Mouse (Mus musculus) stomach, embryonic 14.5 days (tissue): ENCODE data around the gene Gm44503. TPM values are rescaled to one million over a fixed set of nuclear protein-coding genes. Genes with fewer than 3 reads are reported as not detected.

Experiments used
- ATAC-seq: fragments of 200-750 bp; cut with Nextera tagmentation; 2 replicates; pipeline ENCODE4 v1.8.0; 2017; ENCODE audit warnings: low read depth, moderate TSS enrichment; ENCODE audit not compliant: insufficient number of reproducible peaks, insufficient read depth, low FRiP score
- H3K27ac ChIP-seq: fragments of 300-500 bp; sonication (generic); 2 replicates; pipeline ENCODE4 v1.5.1; 2014; ENCODE audit warnings: mild to moderate bottlenecking, low read length, moderate library complexity, mixed read lengths
- H3K27me3 ChIP-seq: fragments of 300-500 bp; sonication (generic); 2 replicates; pipeline ENCODE4 v1.6.1; 2014; ENCODE audit warnings: low read length, control low read depth, mixed read lengths; ENCODE audit not compliant: control insufficient read depth, insufficient read depth
- H3K36me3 ChIP-seq: fragments of 300-500 bp; sonication (generic); 2 replicates; pipeline ENCODE4 v1.6.1; 2014; ENCODE audit warnings: mild to moderate bottlenecking, control low read depth, low read length, moderate library complexity, mixed read lengths; ENCODE audit not compliant: control insufficient read depth, insufficient read depth
- H3K4me1 ChIP-seq: fragments of 300-500 bp; sonication (generic); 2 replicates; pipeline ENCODE4 v1.6.1; 2014; ENCODE audit warnings: low read length, control low read depth, mixed read lengths; ENCODE audit not compliant: control insufficient read depth, insufficient read depth
- H3K4me2 ChIP-seq: fragments of 300-500 bp; sonication (generic); replicated peaks from 2 replicates; pipeline ENCODE4 v1.6.1; 2014; ENCODE audit warnings: low read depth, low read length, control low read depth
- H3K4me3 ChIP-seq: fragments of 300-500 bp; sonication (generic); 2 replicates; pipeline ENCODE4 v1.5.1; 2014; ENCODE audit warnings: low read depth, low read length, control low read depth
- H3K9ac ChIP-seq: fragments of 300-500 bp; sonication (generic); replicated peaks from 2 replicates; pipeline ENCODE4 v1.6.1; 2014; ENCODE audit warnings: low read depth, mild to moderate bottlenecking, control low read depth, low read length, moderate library complexity, mixed read lengths
- H3K9me3 ChIP-seq: fragments of 300-500 bp; sonication (generic); 2 replicates; pipeline ENCODE4 v1.6.1; 2016; ENCODE audit warnings: low read depth, low read length, control low read depth; ENCODE audit not compliant: control insufficient read depth
- whole genome bisulfite sequencing: fragments of 180-500 bp; shearing (Covaris S2); extraction: QIAGEN DNeasy Blood & Tissue Kit; methylation state at CpG from one replicate; pipeline ENCODE4 v1.1.7; 2014; 5-methylcytosine and 5-hydroxymethylcytosine counted together
- polyA plus RNA-seq: library from polyadenylated mRNA; unstranded; fragments of >200 nt; fragmentation: Nextera tagmentation; extraction: Ambion mirVana; gene quantifications from 2 replicates; pipeline ENCODE4 v1.2.1, GENCODE M21; 2014

Gm44503 gene
- polyA plus RNA-seq, 1 experiment from 2014 or later, result not detected

- under 1% methylated on average over 88 of the region's 88 CpGs for WGBS
- ATAC-seq, result peak; percentile 100
- Histone ChIP-seq H3K9ac (peak within 1 kb of the TSS; percentile 49), H3K4me1 (peaks cover 10% of the 10 kb centered on the region; the same call in 1 of the 2 replicates), H3K4me3 (peak within 1 kb of the TSS; percentile 67), H3K9me3 (no peaks in the 10 kb centered on the region), H3K36me3 (no peaks in the 10 kb centered on the region), H3K4me2 (peak within 1 kb of the TSS; percentile 92), H3K27ac (no peak within 1 kb of the TSS), H3K27me3 (no peaks in the 10 kb centered on the region)
Observed at GRCm38 (mm10) chr9:72985250-72986220, 26.9 kb downstream of the Gm44503 start, which contains the start of the genes Ccpg1os and Ccpg1. TSS of gene Ccpg1os (minus strand) at chr9:72985382. TSS of gene Ccpg1 (plus strand) at chr9:72985429.

GRCm38 (mm10) chr9:72987703-72988102, 29.1 kb downstream of the Gm44503 start:
- H3K4me2 ChIP-seq, result no peak overlapping the region
- H3K4me3 ChIP-seq, result no peak overlapping the region
- no peaks in the 10 kb centered on the region for H3K27me3 ChIP-seq
- ATAC-seq, result no peak
- H3K9ac ChIP-seq, result no peak overlapping the region
- no peaks in the 10 kb centered on the region for H3K9me3 ChIP-seq
- no peaks in the 10 kb centered on the region for H3K36me3 ChIP-seq
- 69% methylated on average over 3 of the region's 3 CpGs for WGBS
- peaks cover 10% of the 10 kb centered on the region; the same call in 1 of the 2 replicates for H3K4me1 ChIP-seq
- H3K27ac ChIP-seq, result no peak overlapping the region

- H3K9ac ChIP-seq, result no peak overlapping the region
- H3K4me3 ChIP-seq, result no peak overlapping the region
- no peaks in the 10 kb centered on the region for H3K9me3 ChIP-seq
- no peak overlapping the region for H3K27ac ChIP-seq
- no peaks in the 10 kb centered on the region for H3K27me3 ChIP-seq
- no peaks in the 10 kb centered on the region for H3K36me3 ChIP-seq
- H3K4me2 ChIP-seq, result no peak overlapping the region
- peaks cover 10% of the 10 kb centered on the region; the same call in 1 of the 2 replicates for H3K4me1 ChIP-seq
- WGBS, result 83% methylated on average over 5 of the region's 5 CpGs
- ATAC-seq, result no peak
Observed at GRCm38 (mm10) chr9:72988706-72989105, 30.1 kb downstream of the Gm44503 start.

DNA sequence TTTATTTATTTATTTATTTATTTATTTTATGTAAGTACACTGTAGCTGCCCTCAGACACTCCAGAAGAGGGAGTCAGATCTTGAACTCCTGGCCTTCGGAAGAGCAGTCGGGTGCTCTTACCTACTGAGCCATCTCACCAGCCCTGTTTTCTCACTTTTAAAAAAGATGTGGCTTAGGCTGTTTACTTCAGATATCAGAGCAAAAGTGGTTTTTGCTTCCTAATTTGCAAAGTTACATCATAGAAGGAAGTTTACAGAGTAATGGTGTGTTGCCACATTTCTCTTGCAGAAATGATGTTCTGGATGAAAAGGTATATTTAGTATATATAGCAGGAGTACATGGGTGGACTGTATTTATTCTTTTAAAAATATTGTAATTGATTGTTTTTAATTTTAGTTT, 32.8 kb downstream of the Gm44503 start:
- Histone ChIP-seq H3K4me2 (no peak overlapping the region), H3K27me3 (no peaks in the 10 kb centered on the region), H3K36me3 (no peaks in the 10 kb centered on the region), H3K27ac (no peak overlapping the region), H3K4me3 (no peak overlapping the region), H3K9me3 (no peaks in the 10 kb centered on the region), H3K9ac (no peak overlapping the region), H3K4me1 (peaks cover 1% of the 10 kb centered on the region; the same call in 1 of the 2 replicates)
- no peak for ATAC-seq
- WGBS, result 82% methylated on average over 2 of the region's 2 CpGs

DNA sequence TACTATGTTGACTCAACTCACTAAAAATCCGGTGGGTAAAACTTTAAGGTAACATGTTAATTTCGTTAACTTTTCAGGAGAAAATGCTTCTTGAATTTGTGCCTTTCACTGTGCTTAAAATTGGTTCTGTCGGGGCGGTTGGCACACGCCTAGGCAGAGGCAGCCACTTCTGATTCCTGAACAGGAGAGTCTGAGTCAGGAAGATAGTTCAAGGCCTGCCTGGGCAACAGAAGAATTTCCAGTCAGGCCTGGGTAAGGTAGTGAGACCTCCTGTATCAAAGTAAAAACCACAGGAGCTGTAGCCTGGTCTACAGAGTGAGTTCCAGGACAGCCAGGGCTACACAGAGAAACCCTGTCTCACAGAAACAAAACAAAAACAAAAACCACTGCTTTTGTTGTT, 33.9 kb downstream of the Gm44503 start:
- no peak overlapping the region for H3K9ac ChIP-seq
- no peak for ATAC-seq
- no peaks in the 10 kb centered on the region for H3K36me3 ChIP-seq
- H3K4me1 ChIP-seq, result no peaks in the 10 kb centered on the region
- no peaks in the 10 kb centered on the region for H3K9me3 ChIP-seq
- 84% methylated on average over 5 of the region's 5 CpGs for WGBS
- H3K4me3 ChIP-seq, result no peak overlapping the region
- no peak overlapping the region for H3K27ac ChIP-seq
- no peak overlapping the region for H3K4me2 ChIP-seq
- H3K27me3 ChIP-seq, result no peaks in the 10 kb centered on the region

- Histone ChIP-seq H3K9ac (no peak overlapping the region), H3K4me3 (no peak overlapping the region), H3K27ac (no peak overlapping the region), H3K9me3 (no peaks in the 10 kb centered on the region), H3K36me3 (no peaks in the 10 kb centered on the region), H3K4me1 (no peaks in the 10 kb centered on the region), H3K27me3 (no peaks in the 10 kb centered on the region), H3K4me2 (no peak overlapping the region)
- no peak for ATAC-seq
Observed at GRCm38 (mm10) chr9:72996167-72996566, 37.5 kb downstream of the Gm44503 start.

DNA sequence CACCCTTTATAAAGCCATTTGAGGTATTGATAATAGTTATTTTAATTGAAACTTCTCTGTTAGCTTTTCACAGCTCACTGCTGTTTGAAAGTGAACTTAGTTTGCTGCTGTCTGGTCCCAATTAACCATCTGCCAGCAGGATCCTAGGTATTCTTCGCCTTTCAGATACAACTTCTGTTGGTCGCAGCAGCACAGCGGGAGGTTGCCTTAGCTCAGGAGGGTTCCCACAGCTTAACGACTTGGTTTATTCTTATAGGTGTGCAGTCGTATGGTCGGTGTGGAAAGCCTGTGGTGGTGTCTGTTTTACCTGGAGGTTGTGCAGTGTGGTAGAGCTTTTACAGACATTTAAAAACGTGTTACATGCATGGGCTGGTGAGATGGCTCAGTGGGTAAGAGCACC, 38.2 kb downstream of the Gm44503 start:
- no peaks in the 10 kb centered on the region for H3K4me1 ChIP-seq
- H3K27ac ChIP-seq, result no peak overlapping the region
- no peak overlapping the region for H3K9ac ChIP-seq
- no peaks in the 10 kb centered on the region for H3K36me3 ChIP-seq
- H3K9me3 ChIP-seq, result no peaks in the 10 kb centered on the region
- H3K27me3 ChIP-seq, result no peaks in the 10 kb centered on the region
- H3K4me3 ChIP-seq, result no peak overlapping the region
- no peak overlapping the region for H3K4me2 ChIP-seq
- ATAC-seq, result no peak
- WGBS, result 70% methylated on average over 7 of the region's 7 CpGs

GRCm38 (mm10) chr9:73000487-73000886, 41.8 kb downstream of the Gm44503 start:
- H3K4me2 ChIP-seq, result no peak overlapping the region
- WGBS, result 82% methylated on average over 2 of the region's 2 CpGs
- no peaks in the 10 kb centered on the region for H3K4me1 ChIP-seq
- no peak overlapping the region for H3K9ac ChIP-seq
- H3K36me3 ChIP-seq, result no peaks in the 10 kb centered on the region
- H3K9me3 ChIP-seq, result no peaks in the 10 kb centered on the region
- no peaks in the 10 kb centered on the region for H3K27me3 ChIP-seq
- ATAC-seq, result no peak
- no peak overlapping the region for H3K27ac ChIP-seq
- no peak overlapping the region for H3K4me3 ChIP-seq
